Mouse (Mus musculus) embryonic fibroblast, embryonic 13.5 days (primary cell): ENCODE measurements around the gene Ctf2.

Experiments
- CTCF ChIP-seq: IDR thresholded peaks from 2 replicates; pipeline ENCODE4 v1.5.1; 2011; ENCODE audit warnings: mild to moderate bottlenecking, control low read depth, low read length, moderate library complexity, borderline replicate concordance; ENCODE audit not compliant: insufficient read depth
- POLR2A ChIP-seq: IDR thresholded peaks from 2 replicates; pipeline ENCODE4 v1.6.1; 2011; ENCODE audit warnings: low read depth, mild to moderate bottlenecking, control low read depth, low read length, moderate library complexity

DNA sequence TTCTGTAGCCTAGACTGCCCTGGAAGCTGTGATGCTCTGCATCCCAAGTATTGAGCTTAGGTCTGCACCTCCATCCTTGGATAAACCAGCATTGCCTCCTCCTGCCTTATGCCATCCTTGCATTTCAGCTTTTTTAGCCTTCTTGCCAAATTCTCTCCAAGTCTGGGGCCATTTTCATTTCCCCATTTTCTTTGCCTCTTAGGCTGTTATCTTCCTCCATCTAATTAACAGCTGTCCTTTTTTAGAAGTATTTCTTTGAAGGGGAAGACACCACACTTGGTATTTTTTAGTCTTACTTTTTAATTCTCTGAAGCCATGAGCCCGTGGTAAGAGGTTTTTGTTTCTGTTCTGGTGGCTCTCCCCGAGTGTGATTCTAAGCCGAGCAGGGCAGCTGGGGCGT, 31.7 kb upstream of the Ctf2 start:
- TF ChIP-seq CTCF (no peak), POLR2A (no peak)
